In the genomic region with DNA sequence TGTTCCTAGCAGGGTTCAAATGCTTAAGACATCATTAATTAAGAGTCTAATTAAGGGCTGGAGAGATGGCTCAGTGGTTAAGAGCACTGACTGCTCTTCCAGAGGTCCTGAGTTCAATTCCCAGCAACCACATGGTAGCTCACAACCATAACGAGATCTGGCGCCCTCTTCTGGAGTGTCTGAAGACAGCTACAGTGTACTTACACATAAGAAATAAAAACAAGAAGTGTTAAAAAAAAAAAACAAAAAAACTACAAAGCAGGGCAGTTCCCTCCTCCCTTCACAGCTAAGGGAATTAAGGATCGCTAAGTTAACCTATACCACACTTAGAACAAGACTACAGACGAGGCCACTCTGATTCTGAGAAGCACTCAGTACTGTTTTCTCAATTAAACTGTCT, we compare ENCODE assay signal across 7 mouse cellular contexts.
A peak's percentile ranks its signal among the peaks of the same experiment; 100 is the strongest.
DNase-seq lines count a peak whose midpoint lies in the region; ATAC-seq and TF ChIP-seq lines count a peak whose summit lies in the region.
"Not testable (repeated sequence)": the region's sequence is repeated elsewhere in the genome, so short reads cannot be mapped to it uniquely, and the experiment has no call there.

No protein-coding gene starts in this region.

- not testable (repeated sequence) for H3K9ac ChIP-seq in intestine, postnatal 0 days (ENCODE audit: low read depth, low read length); stomach, postnatal 0 days (ENCODE audit: low read length)

- not testable (repeated sequence) for H3K9me3 ChIP-seq in intestine, postnatal 0 days (ENCODE audit: control insufficient read depth); stomach, postnatal 0 days (ENCODE audit: control insufficient read depth, low read length)

- not testable (repeated sequence) for H3K27me3 ChIP-seq in intestine, postnatal 0 days (replicated peaks; ENCODE audit: control insufficient read depth, insufficient read depth, low read length); stomach, postnatal 0 days (ENCODE audit: control insufficient read depth, insufficient read depth, low read length)

- H3K4me1 ChIP-seq in intestine, postnatal 0 days (replicated peaks; ENCODE audit: control insufficient read depth, insufficient read depth, low read length); stomach, postnatal 0 days (replicated peaks; ENCODE audit: control insufficient read depth, insufficient read depth): not testable (repeated sequence)

- H3K4me3 ChIP-seq in intestine, postnatal 0 days (ENCODE audit: low read depth, low read length); stomach, postnatal 0 days (ENCODE audit: low read depth, low read length): not testable (repeated sequence)

- not testable (repeated sequence) for H3K4me2 ChIP-seq in intestine, postnatal 0 days (replicated peaks; ENCODE audit: low read depth); stomach, postnatal 0 days (replicated peaks; ENCODE audit: low read depth)

- DNase-seq in 3T3-L1 (ENCODE audit: low read depth, low spot score) (peak; percentile 37), NIH3T3 (ENCODE audit: low read depth) (peak; percentile 8), liver (peak; percentile 25)
- peak; percentile 13 for DNase-seq in c-Kit-positive CD71-negative TER-119-negative erythroid progenitor cells, embryonic 14.5 days (ENCODE audit: low read depth)
- peak; percentile 16 for DNase-seq in lung, postnatal 14 days
- DNase-seq in stomach, postnatal 0 days (ENCODE audit: low spot score) = not testable (repeated sequence)

- 65% methylated on average over 4 of the region's 4 CpGs for WGBS in intestine, postnatal 0 days
- WGBS in stomach, postnatal 0 days = 74% methylated on average over 4 of the region's 4 CpGs

- TF ChIP-seq EP300 in stomach, postnatal 0 days (optimal IDR thresholded peaks at IDR 0.05) = not testable (repeated sequence)

- ATAC-seq in intestine, postnatal 0 days; stomach, postnatal 0 days (ENCODE audit: low FRiP score, low TSS enrichment): not testable (repeated sequence)

- not testable (repeated sequence) for H3K27ac ChIP-seq in intestine, postnatal 0 days (ENCODE audit: low read depth, low read length); stomach, postnatal 0 days (replicated peaks)

- TF ChIP-seq CTCF in intestine, postnatal 0 days (IDR thresholded peaks at IDR 0.05; ENCODE audit: low read depth) = peak; percentile 44
- peak; percentile 52 for TF ChIP-seq CTCF in stomach, postnatal 0 days (IDR thresholded peaks at IDR 0.05; ENCODE audit: low read depth)

- not testable (repeated sequence) for H3K36me3 ChIP-seq in intestine, postnatal 0 days (ENCODE audit: control insufficient read depth, insufficient read depth); stomach, postnatal 0 days (ENCODE audit: control insufficient read depth, insufficient read depth, low read length)
